Mouse (Mus musculus): Measurements from ENCODE around the gene Frmpd1.

DNA sequence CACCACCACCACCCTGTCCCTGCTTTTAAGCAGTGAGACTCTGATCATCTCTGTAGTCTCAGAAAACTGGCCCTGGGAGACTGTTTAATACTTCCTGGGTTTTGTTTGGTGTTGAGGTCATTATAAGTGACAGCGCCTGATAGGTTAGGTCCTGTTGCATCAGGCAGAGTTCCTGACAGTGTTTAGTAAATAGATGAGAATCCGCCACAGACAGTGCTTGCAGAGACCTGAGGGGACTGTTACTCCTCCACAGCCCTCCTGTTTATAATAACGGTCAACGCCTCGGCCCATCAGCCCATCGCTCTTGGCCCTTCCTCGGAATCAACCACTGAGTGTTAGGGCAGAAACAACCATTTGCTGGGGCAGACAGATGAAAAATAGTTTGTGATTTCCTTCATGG, 57.5 kb downstream of the Frmpd1 start:
- no peak for TF ChIP-seq CTCF (IDR thresholded peaks at IDR 0.05; ENCODE audit: low read depth, low read length)
- TF ChIP-seq POLR2A (IDR thresholded peaks at IDR 0.05; ENCODE audit: extremely low read depth, insufficient read depth, low read length) = no peak

Data from liver, adult 2 months (tissue).